Mouse (Mus musculus) layer of hippocampus, postnatal 36 days (tissue): ENCODE results near the gene Arap1. TPM values are rescaled to one million over a fixed set of nuclear protein-coding genes. Genes with fewer than 3 reads are reported as not detected.

Experiments used
- DNase-seq, 2 experiments: peaks; one replicate each; pipeline ENCODE4 v3.0.0; 2022
- total RNA-seq, 2 experiments: library from RNA; stranded (reverse); gene quantifications; 2 replicates each; pipeline ENCODE4 v1.2.3; 2021

Gene Arap1
- total RNA-seq, 2 experiments from 2014 or later = 20.1 to 20.8 TPM

- DNase-seq = peak; percentile 89 to 90
These were observed 102.8 kb downstream of the Arap1 start for GRCm38 (mm10) chr7:101450422-101451401.

- no peak for DNase-seq
These were observed 104.8 kb downstream of the Arap1 start for GRCm38 (mm10) chr7:101452669-101453068.

- DNase-seq = no peak
These were observed 105.4 kb downstream of the Arap1 start for GRCm38 (mm10) chr7:101453296-101453695.

- no peak for DNase-seq
These were observed 105.9 kb downstream of the Arap1 start for GRCm38 (mm10) chr7:101453725-101454124.

GRCm38 (mm10) chr7:101454479-101454878 is 106.6 kb downstream of the Arap1 start:
- DNase-seq = no peak

GRCm38 (mm10) chr7:101455141-101455540 is 107.3 kb downstream of the Arap1 start:
- no peak for DNase-seq

- no peak for DNase-seq
These were observed 108.5 kb downstream of the Arap1 start for GRCm38 (mm10) chr7:101456318-101456717.

- no peak for DNase-seq
These were observed 108.9 kb downstream of the Arap1 start for GRCm38 (mm10) chr7:101456789-101457188.

GRCm38 (mm10) chr7:101457283-101457682 is 109.4 kb downstream of the Arap1 start:
- DNase-seq = peak in 1 of 2 experiments; percentile 52

GRCm38 (mm10) chr7:101457801-101458200 is 109.9 kb downstream of the Arap1 start:
- DNase-seq = no peak

GRCm38 (mm10) chr7:101458278-101458781 is 110.5 kb downstream of the Arap1 start:
- DNase-seq = no peak

- no peak for DNase-seq
These were observed 111.5 kb downstream of the Arap1 start for GRCm38 (mm10) chr7:101459305-101459813.

GRCm38 (mm10) chr7:101459923-101460607 is 112.2 kb downstream of the Arap1 start:
- no peak for DNase-seq

- peak; percentile 63 to 67 for DNase-seq
These were observed 112.7 kb downstream of the Arap1 start for GRCm38 (mm10) chr7:101460608-101460957.

GRCm38 (mm10) chr7:101461571-101461970 is 113.7 kb downstream of the Arap1 start:
- DNase-seq = no peak

Other genes starting within 250 kb of the Arap1 start
- 10 to 100 TPM; 42.1 to 42.7 TPM for gene Atg16l2, start 45.8 kb upstream of the Arap1 start, total RNA-seq
- gene Stard10, start 31.0 kb upstream of the Arap1 start, total RNA-seq = 10 to 100 TPM; 22.7 to 23.3 TPM
- 1 to 10 TPM in 1 of 2 experiments, not detected in 1; 3.0 TPM for gene Gm45837, start 62.8 kb downstream of the Arap1 start, total RNA-seq
- gene Pde2a, start 73.6 kb downstream of the Arap1 start, total RNA-seq = 100 to 1,000 TPM; 300 to 301 TPM
- not detected for gene Art2b, start 237.5 kb downstream of the Arap1 start, total RNA-seq